Mouse (Mus musculus) hematopoietic stem cell, adult 5-6 weeks (primary cell): ENCODE results near the gene Il1rap. TPM values are rescaled to one million over a fixed set of nuclear protein-coding genes. Genes with fewer than 3 reads are reported as not detected.

ENCODE experiments used
- total RNA-seq: library from RNA; stranded (forward); fragments of 172-1452, 232-1000 nt; gene quantifications from 2 replicates; pipeline ENCODE4 v1.2.3, GENCODE M21; 2017

Gene Il1rap
- total RNA-seq, 1 experiment from 2014 or later: 14.4 TPM

Other genes with a start within 250 kb of the Il1rap start
- gene Cldn1, start 209.9 kb upstream of the Il1rap start, total RNA-seq: 0.50 and 1.6 TPM in 2 replicates
- not detected in 2 replicates for gene Cldn16, start 118.6 kb upstream of the Il1rap start, total RNA-seq
- gene Tmem207, start 54.9 kb upstream of the Il1rap start, total RNA-seq: not detected in 2 replicates